Mouse (Mus musculus) induced T-regulatory cell, adult 2 months (primary cell): Measurements from ENCODE around the gene Padi4.

Source experiments
- DNase-seq: peaks from one replicate; pipeline ENCODE4 v3.0.0-alpha.2; 2012; ENCODE audit warnings: low read depth

Padi4 gene

DNA sequence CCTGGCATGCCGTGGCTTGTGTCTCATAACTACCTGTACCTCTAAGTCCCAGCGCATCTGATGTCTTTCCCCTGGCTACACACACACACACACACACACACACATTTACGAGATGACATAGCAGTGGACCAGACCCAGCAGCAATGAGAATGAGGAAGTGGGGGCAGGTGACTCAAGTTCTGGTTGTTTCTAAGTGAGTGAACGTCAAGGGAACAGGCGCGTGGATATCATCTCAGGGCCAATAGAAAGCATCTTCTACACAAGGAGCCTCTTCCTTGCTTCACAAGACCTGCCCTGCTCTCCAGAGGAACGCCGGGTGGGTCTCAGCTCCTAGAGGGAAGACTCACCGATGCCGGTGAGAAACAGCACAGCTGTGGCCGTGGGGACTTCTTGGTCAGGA, 33.4 kb downstream of the Padi4 start:
- DNase-seq = no peak

DNA sequence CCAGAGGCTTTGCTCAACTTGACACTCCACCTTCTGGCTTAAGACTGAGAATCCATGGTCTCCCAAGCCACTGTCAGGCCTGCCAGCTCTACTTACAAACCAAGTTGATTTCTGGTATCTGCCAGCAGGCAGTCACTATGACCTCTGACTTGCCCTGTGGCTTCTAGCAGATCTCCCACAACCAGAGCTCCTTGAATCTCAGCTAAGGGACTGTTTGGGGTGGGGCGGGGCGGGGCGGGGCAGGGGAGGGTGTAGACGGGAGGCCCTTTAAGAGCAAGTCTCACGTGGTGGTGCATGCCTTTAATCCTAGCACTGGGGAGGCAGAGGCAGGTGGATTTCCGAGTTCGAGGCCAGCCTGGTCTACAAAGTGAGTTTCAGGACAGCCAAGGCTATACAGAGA, 41.2 kb downstream of the Padi4 start:
- DNase-seq = no peak

DNA sequence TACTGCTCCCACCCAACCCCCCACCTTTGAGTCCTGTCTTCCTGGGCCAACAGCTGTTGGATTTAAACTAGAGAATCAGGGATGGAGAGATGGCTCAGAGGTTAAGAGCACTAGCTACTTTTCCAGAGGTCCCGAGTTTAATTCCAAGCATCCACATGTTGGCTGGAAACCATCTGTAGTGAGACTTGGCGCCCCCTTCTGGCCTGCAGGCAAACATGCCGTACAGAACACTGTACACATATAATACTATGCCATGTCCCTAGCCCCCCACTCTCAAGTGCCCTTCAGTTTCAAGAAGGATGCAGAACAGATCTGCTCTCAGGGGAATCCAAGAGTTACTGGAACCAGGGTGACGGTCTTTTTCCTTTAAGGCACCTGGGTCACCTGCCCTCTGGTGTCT, 42.4 kb downstream of the Padi4 start:
- peak; percentile 32 for DNase-seq

DNA sequence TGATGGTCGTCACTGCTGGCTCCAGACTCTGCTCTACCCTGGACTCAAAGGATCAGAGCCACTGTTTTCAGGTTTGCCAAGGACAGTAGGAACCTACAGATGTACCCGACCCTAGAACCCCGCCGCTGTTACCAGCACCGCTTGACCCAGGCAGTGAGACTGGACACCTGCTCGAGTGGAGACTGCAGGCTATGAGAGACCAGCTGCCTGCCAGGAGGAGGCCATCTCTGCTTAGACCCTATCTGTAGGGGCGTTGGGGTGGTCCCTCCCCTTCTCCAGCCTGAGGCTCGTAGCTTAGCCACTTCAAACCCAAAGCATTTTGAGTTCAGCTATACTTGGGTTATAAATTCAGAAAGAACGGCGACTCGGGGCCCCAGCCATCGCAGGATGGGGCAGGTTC, 47.1 kb downstream of the Padi4 start:
- no peak for DNase-seq

DNA sequence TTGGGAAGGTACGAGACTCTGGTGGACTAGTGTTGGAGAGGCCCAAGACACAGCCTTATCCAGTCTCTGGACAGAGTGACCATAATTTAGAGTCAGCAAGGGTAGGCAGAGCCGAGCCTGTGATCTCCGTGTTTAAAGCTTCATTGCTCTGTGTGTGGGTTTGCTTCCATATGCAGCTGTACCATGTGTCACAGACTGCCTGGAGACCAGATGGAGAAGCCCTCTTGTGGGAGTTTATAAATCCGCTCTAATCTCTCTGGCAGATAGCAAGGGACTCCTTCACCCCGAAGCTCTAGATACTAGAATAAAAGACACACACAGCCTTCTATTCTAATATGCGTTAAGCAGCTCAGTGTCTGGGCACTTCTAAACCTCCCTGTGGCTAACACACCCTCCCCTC, 49.3 kb downstream of the Padi4 start:
- no peak for DNase-seq

DNA sequence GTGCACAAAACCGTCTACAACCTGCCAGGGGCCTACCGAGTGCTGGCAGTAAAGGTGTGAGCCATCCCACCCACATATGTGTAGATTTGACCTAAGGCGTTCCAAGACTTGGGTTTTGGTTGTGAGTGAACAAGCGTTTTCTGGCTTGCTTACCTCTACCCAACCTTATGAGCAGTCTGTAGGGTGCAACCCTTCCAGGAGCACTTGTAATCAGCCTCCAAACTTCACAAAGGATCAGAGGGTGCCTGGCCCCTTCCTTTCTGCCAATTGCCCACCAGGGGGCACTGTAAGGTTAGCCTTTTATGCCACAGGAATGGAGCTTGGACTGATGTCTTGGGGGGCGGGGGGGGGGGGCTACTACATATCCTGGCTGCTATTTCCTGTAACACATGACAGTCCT, 50.2 kb downstream of the Padi4 start:
- DNase-seq = peak; percentile 66

DNA sequence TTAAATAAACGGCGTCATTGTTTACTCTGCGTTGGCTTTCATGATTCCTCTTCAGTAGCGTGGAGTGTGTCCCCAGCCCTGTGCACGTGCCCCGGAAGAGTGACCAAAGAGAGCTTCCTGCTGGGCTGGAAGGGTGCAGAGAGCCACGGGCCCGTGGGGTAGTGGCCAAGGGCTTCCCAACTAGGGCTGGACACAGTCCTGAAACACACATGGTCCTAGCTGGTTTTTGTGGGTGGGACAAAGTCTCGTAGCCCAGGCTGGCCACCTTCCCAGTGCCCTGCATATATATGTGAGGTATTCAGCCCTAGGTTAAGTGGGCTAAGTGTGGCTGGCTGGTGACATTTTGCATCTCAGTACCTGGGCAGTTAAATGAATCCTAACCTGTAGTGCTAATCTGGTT, 50.8 kb downstream of the Padi4 start:
- DNase-seq = no peak

DNA sequence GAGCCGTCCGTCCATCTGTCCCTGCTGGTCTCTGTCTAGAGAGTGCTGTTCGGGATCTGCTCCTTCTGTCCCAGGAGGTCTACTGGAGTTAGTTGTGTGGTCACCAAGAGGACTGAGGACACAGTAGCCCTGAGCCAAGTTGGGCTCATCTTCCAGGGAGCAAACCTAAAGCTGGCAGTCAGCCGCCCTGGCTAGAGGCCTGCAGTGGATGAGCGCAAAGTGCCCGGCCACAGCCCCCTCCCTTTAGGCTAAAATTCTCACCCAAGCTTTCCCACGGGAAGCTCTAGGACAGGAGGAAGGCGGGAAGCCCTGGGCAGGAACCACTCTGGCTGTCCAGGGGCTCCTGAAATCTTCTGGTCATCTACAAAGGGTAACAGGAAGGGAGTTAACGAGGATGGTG, 51.3 kb downstream of the Padi4 start:
- DNase-seq = no peak

DNA sequence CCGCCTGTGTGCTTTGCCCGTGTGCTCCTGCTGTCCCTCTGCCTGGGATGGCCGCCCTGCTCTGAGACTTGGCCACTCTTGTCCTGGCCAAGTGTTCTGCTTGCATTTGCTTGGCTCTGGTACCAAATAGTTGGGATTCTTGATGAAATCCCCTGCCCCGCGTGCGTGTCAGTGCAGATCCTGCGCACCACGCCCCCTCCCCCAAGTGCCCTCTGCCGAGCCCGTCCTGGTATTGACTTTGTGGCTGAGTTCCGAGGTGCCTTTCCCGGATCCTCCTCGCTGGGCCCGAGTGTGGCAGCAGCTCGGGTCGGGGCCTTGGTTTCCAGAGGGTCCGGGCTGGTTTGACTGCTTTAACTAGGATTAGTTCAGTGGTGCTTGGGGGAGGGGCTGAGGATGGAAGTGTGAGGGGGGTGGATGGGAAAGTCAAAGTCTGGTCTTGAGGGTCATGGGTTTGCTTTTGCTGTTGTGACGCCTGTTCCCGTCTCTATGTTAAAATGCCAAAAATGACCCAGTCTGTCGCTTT, 52.0 kb downstream of the Padi4 start:
- no peak for DNase-seq

DNA sequence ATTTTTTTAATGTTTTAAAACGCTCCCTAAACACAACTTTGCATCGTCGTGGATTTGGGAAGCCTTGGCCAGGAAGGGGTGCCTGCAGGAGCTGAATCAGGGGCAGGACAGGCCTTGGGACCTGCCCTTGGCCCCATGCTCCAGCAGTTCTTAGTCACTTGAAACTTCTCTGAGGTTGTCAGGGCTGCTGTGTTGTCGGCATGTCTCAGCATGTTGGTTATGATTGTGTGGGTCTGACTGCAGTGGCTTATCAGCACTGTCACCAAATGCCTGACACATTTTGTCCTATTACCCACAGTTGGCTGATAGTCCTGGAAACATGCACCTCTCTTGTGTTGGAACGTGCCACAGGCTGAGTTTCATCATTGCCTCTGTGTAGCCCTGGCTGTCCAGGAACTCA, 53.9 kb downstream of the Padi4 start:
- DNase-seq = no peak

DNA sequence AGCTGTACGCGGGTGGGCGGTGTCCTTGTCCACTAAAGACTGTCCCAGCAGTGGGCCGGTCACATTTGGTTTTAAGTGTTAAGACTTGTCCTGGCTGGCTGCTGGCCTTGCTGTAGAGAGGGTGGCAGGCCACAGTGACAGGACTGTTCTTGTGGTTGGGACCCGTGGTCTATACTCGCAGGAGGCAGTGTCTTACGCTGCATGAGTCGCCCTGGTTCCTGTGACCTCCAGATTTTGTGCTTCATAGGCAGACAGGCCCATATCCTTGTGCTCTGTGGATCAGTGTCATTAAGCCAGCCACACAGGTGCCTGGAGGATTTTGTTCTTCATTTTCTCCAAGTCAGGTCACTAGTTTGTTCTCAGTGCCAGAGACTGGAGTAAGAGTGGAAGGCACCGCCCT, 55.6 kb downstream of the Padi4 start:
- DNase-seq = no peak

DNA sequence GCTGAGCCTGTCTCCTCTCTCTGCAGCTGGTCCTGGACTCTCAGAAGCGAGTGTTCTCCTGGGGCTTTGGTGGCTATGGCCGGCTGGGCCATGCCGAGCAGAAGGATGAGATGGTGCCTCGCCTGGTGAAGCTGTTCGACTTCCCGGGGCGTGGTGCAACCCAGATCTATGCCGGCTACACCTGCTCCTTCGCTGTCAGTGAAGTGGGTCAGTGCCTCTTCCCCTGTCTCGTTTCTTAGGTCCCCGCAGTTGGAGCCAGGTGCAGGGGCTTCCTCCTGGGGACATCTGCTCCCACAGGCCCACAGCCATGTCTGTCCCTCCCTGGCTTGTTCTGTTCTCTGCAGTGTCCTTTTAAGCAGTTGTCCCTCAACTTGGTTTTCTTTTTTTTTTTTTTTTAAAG, 57.0 kb downstream of the Padi4 start:
- DNase-seq = no peak

DNA sequence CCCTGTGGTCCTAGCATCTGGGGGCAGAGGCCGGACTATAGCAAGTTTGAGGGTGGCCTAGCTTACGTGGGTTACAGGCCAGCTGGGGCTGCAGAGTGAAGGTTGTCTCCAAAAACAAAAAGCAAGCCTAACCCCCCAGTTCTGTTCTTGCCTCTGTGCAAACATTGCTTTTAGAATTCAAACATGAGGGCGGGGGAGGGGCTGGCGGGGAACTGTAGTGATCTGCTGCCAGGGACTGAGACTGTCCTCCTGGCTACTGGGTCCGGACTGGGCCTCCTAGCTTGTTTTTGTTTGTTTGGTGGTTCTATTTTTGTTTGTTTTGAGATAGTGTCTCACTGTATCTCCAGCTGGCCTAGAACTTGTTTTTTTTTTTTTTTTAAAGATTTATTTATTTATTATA, 59.5 kb downstream of the Padi4 start:
- DNase-seq = no peak

DNA sequence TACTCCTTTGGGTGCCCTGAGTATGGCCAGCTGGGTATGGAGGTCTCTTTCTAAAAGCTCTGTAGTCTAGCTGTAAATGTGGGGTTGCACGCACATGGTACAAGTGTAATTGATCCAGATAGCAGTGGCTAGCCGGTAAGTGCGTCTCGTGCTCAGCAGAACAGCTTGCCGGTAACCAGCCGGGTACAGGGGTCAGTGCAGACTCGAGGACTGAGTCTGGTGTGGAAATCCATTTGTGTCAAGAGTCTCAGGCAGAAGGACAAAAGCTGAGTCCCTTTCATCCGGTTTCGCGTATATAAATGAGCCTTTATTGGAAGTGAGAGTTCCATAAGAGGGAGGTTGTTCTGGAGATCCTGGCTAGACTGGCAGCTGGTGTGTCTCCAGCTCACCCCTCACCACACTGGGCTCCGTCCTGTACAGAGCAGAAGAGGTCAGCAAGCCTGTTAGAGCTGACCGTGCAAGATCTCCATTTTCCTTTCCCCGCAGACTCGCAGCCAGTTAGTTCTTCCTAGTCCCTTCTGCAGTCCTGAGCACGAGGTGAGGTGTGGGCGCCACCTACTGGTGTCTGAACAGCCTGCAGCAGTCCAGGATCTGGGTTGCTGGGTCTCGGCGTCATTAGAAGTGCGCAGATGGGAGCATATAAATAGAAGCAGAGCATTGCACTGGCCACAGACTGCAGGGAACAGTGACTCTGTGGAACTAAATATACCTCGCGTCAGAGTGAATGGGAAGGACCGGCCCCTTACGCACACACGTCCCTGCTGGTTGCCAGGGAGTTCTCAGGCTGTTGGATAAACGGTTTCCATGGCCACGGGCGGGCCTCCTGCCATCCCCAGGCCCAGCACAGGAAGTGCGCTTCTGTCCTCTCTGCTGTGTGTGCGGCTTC, 60.3 kb downstream of the Padi4 start:
- DNase-seq = peak; percentile 86

DNA sequence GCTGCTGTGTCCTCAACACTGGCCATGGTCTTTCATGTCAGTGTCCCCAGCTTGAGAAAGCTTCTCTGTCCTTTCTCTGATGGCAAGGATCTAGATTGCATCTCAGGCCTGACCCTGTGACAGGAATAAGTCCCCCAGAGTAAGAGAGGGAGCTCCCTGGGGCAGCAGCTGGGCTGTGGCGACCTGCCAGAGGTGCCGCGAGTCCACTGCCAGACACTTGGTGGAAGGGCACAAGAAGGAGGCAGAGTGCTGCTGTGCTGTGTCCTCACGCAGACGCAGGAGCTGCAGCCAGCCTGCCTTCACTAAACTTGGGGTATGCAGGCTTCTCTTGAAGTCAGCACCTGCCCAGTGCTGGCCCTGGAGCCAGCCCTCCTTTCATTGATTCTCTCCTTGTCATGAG, 62.7 kb downstream of the Padi4 start:
- DNase-seq = no peak

DNA sequence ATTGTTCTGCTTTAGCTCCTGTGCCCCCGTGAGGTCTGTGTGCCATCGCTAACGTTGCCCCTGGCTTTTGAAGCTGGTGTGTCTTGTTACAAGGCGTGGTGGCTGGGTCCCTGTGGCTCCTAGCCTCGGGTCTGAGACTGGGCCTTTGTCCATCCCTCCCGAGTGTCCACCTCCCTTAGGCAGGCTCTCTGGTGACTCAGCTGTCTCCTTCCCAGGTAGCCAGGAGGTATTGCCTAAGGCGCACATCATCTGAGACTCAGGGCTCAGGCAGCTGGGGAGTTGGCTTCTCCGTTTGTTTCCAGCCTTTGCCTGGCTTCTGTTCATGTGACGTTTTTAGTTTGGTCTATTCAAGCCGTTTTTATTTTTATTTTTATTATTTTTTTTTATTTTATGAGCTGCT, 63.3 kb downstream of the Padi4 start:
- no peak for DNase-seq

DNA sequence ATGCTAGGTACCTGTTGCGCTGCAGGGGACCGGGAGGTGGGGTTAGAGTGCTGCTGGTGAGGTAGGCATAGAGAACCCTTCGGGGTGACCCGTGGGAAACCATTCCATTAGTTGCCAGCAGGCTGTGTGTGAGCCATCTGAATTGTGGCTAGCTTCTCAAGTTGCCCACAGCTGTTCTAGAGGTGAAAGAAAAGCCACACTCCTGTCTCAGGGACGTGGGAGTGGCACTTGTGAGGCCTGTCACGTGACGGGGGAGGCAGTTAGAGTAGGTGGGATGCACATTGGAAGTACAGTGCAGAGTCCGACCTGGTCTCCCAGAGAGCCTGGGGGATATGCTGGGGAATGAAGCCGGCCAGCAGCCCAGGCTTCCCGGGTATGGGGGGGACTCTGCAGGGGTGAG, 64.4 kb downstream of the Padi4 start:
- DNase-seq = no peak

DNA sequence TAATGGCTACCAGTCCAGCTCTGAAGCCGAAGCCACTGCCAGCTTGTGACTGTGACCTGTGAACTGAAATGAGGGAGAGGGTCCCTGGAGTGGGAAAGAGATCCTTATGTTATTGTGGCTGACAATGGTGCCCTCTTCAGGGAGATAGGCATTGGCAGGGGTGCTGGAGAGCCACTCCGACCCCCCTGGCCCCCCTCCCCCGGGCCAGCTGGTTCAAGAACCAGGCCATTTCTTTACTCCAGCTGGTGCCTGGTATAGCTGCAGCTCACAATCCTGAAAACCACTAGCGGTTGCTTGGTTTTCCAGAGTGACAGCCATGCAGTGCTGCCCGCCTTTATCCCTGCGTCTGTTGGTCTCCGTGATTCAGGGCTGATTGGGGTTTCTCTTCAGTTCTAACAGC, 64.9 kb downstream of the Padi4 start:
- no peak for DNase-seq

DNA sequence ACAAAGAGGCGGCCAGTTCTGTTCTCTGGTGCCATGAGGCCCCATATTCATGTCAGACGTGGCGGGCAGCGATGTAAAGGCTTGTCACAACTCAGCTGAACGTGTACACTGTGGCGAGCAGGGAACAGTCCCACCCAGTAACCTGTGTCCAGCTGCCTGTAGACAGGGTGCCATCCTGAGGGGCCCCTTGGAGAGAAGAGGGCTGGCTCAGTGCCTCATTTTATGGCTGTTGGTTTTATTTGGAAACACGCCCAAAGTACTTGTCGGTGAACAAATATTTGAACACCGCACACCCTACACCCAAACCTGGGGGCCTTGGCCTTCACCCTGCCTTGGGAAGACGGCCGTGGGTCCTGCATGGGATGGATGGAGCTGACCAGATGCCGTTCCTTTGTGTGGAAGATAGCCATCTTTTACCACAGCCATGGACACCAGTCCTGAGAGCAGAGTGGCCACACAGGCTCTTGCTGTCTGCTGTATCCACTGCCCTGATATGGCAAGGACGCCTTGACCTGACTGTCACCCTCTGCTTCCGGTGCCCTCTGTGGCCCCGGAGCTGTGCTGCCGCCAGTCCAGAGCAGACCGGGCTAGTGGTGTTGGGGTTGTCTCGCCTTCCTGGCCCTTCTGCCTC, 65.6 kb downstream of the Padi4 start:
- no peak for DNase-seq

DNA sequence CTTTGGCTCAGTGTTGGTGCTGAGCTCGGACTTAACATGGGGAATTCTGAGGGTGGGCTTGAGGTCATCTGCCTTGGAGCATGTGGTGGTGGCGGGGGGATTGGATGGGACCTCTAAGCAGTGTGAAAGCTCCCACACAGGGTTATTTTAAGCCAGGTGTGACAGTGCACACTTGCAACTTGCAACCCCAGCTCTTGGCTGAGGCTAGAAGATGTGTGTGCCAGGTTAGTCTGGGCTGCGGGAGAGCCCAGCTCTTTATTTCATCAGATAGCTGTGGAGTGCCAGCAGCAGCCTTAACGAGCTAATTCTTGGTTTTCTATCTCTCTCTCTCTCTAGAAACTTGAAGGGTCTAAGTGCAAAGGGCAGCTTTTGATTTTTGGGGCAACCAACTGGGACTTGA, 66.4 kb downstream of the Padi4 start:
- DNase-seq = no peak

DNA sequence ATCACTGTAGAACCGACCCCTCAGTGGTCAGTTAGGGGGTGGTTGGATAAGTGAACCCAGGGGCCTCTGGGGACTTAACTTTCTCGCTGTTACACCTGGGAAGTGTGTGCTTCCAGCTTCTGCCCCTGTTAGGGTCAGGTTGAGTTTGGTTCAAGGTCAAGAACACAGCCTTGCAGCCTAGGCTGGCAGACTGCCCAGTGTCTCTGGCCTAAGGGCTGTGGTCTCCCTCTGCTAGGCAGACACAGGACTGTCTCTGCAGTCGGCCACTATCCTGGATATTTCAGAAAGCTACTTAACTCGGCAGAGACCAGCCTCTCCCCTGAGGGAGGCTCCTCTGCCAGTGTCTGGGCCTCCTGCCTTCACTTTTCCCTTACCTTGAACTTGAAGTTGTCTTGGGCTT, 69.9 kb downstream of the Padi4 start:
- DNase-seq = no peak

DNA sequence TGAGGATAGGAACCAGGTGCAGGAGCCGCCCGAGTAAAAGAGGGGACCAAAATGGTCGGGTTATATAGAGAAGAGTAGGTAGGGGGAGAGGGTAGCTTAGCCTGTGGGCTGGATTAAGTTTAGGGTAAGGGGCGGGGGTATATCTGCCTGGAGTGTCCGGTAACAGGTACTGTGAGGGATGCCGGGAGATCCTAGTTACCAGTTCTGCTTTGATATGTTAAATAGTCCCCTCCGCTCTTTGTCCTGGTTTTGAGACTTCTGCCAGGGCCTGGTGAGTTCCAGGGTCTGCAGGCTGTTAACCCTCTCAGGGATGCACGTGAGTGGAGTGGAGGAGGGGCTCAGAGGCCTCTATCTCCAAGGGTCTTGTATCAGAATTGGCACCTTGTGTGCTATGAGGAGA, 70.4 kb downstream of the Padi4 start:
- DNase-seq = no peak

DNA sequence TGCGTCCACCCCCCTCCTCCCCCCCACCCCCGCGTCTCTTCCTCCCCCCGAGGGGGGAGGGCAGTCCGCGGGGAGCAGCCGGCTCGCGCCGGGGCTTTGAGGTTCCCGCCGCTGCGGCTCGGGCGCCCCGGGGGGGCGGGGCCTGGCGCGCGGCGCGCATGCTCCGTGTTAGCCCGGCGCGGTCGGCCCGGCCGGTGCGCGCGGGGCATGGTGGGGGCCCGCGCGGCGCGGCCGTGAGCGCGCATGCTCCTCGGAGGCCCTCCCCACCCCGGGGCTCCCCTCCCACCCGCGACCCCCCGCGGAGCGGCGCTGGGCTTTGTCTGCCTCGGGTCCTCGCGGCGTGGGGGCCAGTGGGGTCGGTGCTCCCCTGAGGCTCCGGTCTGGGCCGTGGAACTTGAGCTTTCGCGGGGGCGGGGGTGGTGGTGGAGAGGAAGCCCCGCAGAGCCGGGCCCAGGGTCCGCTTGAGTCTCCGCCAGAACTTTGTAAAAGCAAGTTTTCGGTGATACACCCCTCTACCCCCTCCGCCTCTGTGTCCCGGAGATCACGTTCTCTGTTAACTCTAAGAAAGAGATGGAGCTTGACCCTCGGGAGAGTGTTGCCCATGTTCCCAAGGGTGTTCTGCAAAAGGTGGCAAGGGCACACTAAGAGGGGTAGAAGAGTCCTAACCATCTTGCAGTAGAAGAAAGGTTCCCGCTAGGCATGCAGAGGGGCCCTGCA, 71.3 kb downstream of the Padi4 start:
- DNase-seq = peak; percentile 88
